Mouse (Mus musculus) right cerebral cortex, postnatal 4 days (tissue): ENCODE measurements at regions not wholly inside any gene's neighbourhood (a gene's known extent, or its start where the extent isn't known, plus 50 kb on each side); places are given as distances from the start of the nearest gene placed in this dataset.

Source experiments
- DNase-seq: peaks from one replicate; pipeline ENCODE4 v3.0.0-alpha.2; 2022

DNA sequence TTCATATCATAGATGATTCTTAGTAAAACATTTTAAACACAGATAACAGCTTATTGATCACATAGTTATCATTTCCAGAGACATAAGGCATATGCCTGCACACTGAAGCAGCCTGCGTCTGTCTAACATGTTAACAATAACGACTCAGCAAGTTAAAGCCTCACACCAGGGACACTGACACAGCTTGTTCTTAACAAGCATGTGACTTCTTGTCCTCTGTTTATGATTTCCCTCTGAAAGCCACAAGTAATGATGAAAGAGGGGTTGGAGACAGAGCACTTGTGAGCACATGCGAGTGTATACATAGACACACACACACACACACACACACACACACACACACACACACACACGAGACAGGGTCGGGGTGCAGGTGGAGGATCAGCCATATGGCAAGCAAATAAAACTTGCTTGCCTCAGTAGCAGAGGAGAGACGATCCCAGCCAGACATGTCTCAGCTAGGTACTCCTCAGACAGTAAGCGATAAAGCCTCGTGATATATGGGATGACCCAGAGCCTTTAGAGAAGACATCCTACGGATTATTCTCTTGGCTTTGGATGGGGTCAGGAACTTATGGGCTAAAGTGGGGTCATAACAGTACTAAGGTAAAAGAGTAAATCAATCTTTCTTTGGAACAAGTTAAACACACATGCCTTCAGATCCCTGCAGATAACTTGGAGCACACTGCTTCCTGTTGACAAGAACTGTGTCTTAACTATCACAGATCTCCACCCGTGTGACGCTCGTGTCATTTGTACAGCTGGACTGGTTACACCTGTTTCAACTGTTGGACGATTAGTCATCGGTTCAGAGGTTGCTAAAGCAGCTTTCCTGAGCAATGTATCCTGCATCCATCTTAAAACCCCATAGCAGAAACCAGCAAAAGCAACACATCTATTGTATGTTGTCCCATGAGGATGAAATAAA is 51.4 kb upstream of the Ralgps2 start:
- no peak for DNase-seq

DNA sequence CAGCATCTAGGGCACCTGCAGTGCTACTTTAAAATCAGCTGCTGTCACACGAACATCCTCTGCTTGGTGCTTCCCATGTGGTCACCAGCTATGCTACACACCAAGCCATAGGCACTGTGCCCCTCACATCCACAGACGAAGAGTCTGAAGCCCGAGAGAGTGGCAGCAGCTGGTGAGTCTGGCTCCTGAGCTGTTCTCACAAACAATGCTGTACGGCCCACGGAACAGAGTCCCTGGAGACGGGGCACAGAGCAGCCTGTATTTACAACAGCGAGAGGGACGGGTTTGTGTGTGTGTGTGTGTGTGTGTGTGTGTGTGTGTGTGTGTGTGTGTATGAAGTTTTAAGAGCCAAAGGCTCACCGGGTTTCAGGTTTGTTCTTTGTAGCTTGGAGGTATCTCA is 50.7 kb upstream of the Ralgps2 start:
- peak; percentile 19 for DNase-seq

DNA sequence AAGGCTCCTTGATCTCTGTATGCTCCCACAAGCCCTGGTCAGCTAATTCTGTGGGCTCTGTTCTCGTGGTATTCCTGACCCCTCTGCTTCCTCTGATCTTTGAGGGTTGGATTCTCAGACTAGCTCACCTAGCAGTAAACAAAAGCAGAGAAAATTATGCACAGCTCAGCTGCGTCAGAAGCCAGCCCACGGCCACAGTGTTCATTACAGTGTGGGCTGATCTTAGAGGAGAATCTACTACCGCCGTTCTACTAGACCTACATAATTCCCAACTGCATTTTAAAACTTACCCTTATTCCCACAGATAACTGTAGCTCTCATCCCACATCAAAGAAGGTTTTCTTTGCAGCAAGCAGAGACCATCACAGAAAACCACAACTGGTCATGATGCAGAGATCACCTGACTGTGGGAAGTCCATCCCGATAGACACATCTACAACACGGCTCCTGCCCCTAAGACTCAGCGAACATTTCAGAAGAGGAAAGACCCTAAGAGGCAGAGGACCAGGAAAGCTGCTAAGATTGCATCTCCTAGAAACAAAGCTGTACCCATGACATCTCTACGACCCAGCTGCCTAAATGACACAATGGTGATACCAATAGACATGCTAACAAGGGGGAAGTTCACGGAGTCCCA is 49.8 kb upstream of the Ralgps2 start:
- DNase-seq = no peak
